Mouse (Mus musculus): ENCODE measurements around the gene Tspan1.

Tspan1 gene

DNA sequence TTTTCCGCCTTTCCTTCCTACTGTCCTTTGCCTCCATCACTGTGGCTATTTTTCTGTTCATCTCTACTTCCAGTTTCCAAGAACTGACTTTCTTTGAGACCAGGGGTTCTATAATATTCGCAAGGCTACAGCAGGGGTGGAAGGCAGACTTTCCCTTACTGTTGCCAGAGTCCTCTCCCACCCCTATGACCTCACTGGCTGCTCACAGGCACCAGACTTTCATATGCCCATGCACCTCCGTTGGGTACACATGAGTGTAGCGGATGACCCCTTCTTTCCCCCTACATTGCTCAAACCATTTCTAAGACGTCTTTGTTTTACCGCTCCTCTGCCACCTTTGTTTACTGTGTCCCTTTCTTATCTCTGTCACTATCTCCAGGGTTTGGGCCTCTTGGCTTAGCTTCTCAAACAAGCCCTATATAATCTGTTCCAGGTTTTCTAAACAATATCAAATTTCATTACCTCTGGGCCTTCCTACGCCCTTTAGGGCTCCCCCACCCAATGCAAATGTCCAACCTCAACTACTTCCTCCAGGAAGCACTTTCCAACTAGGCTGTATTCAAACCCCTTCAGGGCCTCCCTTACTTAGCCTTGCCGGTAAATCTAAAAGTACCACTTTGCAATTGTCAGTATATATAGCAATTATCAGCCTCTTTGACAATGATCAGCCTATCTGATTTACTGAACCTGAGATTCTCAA, 1.5 kb downstream of the Tspan1 start:
- no peak for DNase-seq

DNA sequence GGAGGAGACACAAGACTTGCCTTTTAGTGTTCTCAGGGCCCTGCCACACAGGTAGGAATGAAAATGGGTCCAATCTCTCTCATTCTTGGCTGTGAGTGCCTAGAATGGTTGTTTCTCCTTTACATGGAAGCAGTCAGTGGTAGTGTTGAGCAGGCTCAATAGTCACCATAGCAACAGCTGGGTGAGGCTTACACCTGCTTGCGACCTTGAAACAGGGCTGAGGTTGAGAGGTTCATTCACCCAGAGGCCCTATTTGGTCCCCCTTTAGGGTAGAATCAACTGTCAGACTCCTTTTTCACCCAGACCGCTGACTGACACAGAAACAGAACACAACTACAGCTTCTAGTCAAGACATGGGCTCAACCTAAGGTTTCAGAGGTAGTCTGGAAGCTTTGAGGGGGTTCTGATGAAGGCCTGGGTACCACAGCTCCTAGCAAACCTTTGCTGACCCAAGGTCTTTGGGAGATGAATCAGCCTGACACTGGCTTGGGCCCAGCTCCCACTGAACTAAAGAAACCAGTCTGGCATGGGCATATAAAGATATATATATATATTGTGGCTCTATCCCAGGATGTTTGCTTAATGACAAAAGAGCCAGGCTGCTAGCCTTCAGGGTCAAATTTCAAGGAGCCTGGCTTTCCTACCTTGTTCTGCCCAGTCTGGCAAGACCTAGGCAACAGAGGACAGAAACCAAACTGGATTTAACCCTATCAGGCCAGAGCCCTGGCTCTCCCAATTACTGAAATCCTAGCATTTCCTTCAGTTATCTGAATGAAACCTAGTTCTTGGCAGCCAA, 2.4 kb downstream of the Tspan1 start:
- DNase-seq: no peak

DNA sequence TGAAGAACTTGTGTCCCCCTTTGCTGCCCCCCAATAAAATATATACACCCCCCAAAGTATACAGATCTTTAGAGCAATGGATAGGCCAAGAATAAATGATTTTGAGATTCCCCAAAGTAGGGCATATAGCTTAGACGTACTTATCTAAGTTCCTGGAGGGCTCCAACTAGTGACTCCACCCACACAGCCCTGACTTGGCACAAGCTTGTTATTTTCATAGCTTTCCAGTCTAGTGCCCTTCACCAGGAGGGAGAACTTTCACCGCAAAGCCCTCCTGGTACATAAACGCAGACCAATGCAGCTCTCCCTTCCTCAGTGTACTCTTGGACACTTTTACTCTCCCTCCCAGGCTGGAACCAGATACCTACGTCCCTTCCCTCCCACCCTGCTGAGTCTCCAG, 5.3 kb downstream of the Tspan1 start:
- DNase-seq: no peak

DNA sequence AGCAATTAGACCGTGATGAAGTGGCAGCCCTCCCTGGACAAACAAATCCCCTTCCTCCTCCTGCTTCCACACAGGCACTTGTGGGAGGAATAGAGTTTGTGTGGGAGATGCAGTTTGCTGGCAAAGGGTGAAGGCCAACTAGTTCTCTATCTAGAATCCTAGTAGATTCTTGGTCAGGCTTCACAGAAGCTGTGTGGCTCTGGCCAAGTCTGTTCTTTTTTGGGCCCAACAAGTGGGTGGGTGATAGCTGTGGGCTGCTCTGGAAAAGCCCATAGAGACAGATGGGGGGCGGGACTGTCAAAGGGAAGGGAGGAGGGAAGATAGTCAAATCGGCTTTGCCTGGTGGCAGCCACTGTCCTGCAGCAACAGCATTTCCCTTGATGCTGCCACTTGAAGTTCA, 6.6 kb downstream of the Tspan1 start:
- no peak for DNase-seq

DNA sequence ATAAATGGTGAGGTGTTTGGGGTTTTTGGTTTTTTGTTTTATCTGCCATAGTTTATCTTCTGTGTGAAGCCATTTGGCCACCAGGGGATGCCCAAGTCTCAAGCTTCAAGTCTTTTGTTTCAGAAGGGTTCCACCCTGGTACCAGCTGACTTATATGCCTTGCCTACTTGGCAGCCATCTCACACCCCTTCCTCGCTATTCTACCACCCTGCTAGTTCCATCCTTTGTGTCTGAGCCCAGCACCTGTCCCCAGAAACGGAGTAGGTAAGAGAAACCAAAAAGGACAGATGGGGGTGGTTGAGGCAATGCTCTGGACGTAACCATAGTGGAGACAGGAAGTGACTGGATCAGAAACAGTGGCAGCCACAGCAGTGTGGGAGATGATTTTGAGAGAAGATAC, 7.5 kb downstream of the Tspan1 start:
- DNase-seq: no peak

DNA sequence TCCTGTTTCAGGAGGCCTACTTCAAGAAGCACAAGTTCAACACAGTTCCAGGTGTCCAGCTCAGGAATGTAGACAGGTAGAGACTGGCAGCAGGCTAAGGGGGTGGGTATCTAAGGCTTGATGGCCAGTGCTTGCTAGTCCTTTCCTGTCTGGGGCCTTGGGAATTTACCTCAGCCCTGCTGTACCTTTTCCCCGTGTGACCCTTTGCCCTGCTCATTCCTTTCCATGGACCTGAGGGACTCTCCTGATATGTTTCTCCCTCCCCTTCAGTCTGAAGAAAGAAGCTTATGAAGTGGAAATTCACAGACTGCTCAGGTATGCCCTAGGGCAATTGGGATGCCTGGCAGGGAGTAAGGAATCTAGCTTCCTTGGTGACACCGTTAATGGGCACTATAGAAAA, 9.5 kb downstream of the Tspan1 start:
- no peak for DNase-seq

DNA sequence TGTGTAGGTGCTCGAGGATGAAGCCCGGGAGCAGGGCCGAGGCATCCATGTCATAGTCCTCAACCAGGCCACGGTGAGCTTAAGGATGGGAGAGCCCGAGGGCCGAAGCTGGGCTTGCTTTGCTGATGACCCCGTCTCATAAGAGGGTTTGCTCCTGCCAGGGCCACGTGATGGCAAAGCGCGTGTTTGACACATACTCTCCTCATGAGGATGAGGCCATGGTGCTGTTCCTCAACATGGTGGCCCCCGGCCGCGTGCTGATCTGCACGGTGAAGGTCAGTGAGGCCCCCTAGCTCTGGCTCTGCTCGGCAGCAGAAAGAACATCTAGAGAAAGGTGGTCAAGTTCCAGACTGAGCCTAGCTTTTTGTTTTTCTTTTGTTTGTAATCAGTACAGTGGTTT, 14.7 kb downstream of the Tspan1 start:
- DNase-seq: peak; percentile 90

DNA sequence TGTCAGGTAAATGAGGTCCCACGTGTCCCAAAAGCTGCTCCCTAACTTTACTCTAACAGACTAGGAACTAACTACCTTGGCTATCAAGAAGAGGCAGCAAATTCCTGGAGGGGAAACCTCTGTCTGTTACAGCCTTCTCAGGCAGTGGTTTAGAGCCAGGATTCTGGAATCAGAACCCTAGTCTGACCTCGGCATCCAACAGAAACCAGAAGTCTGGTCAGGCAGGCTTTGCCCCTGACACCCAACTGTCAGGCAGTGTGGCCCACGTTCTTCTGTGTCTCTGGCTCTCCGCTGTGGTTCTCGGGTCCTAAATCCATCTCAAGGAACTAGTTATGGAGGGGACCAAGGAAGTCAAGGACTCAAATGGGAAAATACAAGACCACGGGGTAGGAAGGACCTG, 16.2 kb downstream of the Tspan1 start, which contains the start of gene Lurap1:
Gene Lurap1 (minus strand): TSS at position 101 of the 400 bp plus-strand sequence.
- no peak for DNase-seq

DNA sequence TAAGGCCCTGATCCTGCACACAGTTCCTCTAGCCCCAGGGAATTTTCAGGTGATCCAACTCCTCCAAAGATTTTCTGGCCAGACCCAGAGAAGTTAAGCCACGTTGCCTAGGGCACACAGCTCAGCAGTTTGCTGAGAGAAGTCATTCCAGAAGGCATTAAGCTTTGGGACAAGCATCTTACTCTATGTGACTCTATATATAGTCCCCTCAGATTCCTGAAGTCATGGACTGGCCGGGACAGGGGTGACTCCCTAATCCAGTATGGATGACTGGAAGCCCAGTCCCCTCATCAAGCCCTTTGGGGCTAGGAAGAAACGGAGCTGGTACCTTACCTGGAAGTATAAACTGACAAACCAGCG, 16.6 kb downstream of the Tspan1 start:
- DNase-seq: no peak

DNA sequence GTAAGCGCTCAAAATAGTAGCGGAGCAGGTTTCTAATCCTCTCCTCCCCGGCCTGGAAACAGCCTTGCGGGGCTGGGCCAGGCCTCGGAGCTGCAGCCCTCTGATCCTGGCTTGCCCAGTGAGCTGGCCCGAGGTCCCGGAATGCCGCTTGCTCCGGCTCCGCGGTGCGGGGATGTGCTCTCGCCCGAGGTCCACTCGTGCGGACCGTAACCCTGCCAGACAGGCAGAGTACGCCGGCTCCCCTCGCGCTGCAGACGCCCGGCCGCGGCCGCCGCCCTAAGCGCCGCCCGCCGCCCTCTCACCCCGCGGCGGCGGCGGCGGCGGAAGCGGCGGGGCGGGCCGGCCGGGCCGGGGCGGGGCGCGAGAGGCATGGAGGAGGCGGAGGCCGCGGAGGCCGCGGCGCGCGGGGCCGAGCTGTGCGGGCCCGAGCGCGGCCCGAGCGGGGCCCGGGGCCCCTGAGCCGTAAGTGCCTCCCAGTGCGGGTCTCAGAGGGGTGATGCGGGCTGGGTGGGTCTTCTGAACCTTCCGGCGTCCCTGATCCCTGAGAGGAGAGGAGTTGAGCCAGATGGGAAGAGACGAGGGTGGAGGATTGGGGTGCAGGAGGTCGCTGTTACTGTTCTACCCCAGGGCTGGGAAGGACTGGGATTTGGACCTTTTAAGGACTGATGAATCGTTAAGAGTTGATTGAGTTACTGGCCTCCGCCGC, 17.1 kb downstream of the Tspan1 start:
- DNase-seq: peak; percentile 98

DNA sequence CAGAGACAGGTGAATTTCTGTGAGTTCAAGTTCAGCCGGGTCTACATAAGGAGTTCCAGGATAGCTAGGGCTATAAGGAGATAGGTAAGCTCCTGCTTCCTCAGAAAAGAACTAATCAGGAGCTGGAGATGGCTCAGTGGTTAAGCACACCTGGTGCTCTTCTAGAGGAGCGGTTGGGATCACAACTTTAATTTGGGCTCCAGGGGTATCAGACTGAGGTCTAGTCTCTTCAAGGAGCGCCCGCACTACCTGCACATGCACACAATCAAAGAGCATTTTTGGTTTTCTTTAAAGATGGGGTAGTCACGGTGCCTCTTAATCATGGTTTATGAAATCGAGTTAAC, 17.6 kb downstream of the Tspan1 start:
- DNase-seq: peak; percentile 91

DNA sequence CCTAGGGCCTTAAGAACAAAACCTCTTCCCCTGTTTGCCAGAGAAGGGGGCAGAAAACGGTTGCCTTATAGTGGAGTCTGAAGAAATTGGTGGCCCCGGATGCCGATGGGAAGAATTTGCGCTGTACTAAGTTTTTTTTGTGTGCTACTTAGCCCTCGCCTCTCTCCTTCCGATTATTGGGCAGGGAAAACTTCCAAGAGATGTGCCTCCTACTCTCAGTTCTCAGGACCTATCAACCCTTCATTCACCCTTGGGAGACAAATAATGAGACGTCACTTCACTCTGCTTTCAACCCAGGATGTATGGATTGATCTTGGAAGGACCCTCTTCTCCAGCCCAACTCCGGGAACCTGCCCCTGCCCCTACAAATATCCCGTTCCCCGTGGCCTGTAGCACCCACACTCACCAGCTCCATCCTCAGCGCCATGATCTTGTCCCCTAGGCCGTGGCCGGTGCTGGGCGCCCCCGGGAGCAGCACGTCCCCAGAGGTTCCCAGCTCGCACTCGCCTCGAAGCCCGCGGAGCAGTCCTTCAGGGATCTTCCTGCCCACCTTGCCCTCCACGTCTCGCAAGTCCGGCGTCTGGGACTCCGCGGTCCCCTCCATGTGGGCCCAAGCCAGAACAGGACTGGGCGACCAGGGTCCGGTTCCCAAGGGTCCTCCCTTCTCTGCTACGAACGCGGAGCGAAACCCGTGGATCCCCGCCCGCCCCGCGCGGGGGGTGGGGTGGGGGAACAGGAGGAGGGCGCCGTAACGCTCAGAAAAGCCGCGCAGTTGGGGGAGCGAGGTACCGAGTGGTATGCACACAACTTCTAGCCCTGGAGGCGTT, 23.3 kb downstream of the Tspan1 start:
- DNase-seq: peak; percentile 98

DNA sequence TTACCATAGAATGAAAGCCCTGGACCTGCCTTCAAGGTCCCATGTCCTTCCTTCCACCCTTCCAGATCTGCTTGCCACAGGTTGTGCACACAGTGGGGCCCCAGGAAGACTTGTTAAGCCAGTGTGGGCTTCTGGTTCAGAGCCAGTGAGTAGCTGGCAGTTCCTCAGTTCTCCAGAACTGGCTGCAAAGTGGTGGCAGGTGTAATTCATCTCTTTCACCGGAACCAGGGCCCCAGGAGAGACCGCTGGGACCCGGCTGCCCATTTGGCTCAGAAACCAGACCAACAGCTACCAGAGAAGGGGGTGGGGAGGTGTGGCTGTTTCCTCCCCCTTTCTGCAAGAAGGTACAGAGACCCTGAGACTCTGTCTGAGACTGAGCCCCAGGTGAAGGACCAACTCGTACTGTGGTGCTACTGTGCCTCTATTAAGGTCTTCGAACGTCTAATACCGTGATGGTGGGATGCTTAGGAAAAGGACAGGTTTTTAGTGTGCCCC, 24.0 kb downstream of the Tspan1 start:
- DNase-seq: peak; percentile 94

DNA sequence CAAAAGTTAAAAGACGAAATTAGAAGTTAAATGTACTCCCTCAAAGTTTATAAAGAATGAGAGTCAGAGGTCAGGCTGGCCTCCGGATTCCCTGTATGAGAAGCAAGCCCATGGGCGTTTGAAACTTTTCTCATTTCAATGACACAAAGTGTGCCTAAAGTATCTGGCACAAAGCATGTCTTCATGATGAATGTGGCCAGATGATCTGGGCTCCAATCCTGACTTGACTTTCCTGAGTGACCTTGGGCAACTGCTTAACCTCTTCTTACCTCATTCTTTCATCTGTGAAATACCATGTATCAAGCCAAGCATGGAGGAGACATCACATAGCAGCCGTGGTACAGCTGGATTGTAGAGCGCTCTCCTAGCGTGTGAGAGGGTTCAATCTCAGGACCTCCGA, 25.1 kb downstream of the Tspan1 start:
- DNase-seq: no peak

DNA sequence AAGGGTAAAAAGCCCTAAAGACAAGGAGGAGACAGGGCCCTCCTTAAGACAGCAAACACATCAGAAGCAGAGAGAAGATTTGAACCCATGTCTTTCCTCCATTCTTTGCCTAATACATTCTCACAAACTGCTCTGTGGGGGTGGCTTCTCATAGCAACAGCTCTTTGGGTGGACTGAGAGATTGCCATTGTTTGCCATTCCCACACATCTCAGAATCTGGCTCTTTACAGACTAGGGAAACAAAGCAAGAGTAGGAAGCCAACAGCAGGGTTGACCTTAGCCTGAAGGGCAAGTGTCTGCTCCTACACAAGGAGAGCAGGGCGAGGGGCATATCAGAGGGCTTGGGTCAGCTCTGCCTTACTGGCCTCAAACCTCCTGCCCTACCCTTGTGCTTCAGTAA, 25.7 kb downstream of the Tspan1 start:
- no peak for DNase-seq

DNA sequence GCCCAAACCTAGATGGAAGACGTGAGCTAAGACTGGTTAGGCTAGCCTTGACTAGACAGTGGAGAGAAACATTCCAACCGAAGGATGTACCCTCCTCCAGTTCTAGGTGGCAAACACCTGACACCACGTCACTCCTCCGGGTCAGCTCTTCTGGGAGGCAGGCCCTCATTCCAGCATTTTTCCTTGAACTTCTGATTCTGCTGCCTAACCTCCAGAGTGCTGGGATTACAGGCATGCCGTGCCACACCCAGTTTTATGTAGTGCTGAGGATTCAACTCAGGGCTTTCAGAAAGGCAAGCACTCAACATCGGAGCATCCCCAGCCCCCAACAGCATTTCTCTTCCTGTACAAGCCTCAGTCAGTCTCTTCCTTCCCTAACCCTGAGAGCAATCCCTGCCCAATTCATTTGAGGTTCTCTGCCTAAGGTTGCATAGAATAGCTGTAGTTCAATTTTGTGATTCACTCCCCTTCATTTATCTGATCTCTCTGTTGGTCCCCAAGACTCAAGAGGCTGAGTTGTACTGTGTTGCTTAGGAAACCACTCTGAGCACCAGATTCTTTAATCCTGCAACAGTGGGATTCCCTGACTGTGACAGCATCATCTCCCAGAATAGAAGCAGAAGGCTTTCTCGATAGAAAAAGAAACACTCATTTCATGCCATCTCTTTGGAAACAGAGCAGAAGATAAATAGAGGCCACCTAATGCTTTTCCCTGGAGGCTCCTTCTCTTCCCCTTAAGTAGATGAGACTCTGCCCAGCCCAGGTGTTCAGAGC, 26.4 kb downstream of the Tspan1 start:
- DNase-seq: no peak

DNA sequence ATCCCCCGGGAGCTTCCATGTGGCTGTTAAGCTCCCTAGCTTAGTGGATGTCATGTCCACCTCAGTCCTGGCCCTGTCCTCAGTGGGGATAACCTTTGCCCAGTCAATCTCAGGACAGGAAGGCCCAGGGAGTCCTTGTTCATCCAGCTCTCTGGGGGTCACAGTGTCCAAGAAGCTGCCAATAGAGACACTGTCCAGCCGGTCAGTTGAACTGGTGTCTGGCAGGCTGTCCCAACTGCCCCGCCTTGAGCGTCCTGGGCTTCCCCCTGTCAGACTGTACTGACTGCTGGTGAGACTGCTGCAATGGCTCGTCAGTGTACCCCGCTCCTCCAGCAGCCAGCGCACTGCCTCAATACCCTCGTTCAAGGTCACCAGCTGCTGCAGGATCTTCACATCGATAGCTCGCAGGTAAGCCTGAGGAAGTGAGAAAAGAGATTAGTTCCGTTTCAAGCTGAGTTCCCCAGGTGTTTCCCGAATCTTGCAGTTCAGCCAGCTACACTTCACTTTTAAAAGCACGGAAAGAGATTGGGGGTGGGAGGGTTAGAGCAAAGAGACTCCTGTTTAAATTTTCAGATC, 29.9 kb downstream of the Tspan1 start:
- DNase-seq: peak; percentile 95

DNA sequence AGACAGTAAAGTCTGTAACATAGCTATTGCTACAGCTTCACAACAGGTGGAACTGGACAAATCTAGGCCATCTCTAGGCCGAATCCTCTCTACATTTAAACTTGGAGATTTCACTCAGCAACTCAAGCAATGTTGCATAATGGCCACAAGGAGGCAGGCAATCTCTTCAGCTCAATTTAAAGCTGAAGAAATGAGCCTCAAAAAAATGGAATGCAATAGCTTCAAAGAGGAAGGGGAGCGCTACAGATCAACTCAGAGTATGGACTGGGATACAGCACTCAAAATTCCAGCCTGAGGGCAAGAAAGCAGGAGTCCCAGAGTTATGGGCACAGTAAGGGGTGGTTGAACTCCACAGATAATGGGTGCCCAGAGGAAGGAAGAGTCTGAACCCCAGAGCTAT, 32.4 kb downstream of the Tspan1 start:
- no peak for DNase-seq

DNA sequence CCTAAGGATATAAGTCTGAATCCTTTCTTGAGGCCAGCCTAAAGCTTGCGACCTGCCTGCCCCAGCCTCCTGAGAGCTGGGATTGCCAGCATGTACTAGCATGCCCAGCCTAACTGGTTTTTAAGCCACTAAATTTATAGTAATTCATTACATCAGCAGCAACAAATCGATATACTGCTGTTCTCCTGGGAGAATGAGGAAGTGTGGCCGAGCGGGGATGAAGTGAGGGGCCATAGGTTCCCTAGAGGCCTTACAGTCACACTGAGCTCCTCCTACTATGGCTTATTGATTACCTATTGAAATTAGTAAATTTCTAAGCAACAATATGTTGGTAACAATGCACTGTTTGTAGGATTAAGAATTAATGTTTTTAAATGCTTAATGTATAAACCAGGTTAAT, 34.3 kb downstream of the Tspan1 start:
- DNase-seq: no peak

DNA sequence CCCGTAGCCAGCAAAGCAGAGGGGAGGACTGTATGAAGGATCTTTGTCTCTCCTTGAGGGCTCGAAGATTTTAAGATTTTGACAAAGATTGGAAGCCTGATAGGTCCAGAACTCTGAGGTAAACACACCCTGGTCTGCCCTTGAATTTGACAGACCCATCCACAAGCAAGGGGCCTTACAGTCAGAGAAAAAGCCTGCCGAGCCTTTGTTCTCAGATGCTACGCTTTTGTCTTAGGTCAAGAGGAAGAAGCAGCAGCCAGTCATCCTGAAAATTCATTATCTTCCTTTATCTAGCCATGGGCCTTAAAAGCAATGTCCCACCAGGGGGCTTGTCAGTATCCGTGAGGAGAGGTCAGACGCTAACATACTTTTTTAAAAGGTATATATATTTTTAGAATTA, 39.4 kb downstream of the Tspan1 start:
- no peak for DNase-seq

DNA sequence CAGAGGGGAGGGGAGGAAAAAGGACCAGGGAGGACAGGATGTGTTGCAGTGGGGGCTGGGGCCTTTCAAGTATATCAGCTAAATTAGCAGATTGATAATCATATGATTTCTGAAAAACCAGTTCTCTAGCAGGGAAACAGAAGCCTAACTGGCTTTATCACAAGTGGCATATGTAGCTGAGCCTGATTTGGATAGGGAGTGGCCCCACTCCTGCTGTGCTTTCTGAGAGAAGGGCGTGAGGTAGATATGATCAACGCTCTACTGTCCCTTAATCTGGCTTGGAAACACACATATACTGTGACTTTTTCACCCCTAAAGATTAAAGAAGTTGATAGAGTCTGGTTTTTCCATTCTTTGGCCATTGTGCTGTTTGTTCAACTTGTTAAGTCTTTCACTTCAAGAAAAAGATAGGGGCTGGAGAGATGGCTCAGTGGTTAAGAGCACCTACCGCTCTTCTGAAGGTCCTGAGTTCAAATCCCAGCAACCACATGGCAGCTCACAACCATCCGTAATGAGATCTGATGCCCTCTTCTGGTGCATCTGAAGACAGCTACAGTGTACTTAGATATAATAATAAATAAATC, 41.5 kb downstream of the Tspan1 start:
- DNase-seq: no peak

Data from heart, adult 11 months (tissue).